Mouse (Mus musculus) gastrocnemius, adult 8-10 months (tissue): ENCODE measurements around the gene Gsdma. TPM values are rescaled to one million over a fixed set of nuclear protein-coding genes. Genes with fewer than 3 reads are reported as not detected.
"Not testable (repeated sequence)": the region's sequence is repeated elsewhere in the genome, so short reads cannot be mapped to it uniquely, and the experiment has no call there.

Experiments
- DNase-seq, 2 experiments: peaks; one replicate each; pipeline ENCODE4 v3.0.0; 2022; ENCODE audit warnings: low spot score in 2 of 2
- total RNA-seq, 4 experiments: library from RNA; stranded (reverse); gene quantifications; 2 replicates each; pipeline ENCODE4 v1.2.4; 2022

Gsdma gene
- total RNA-seq, 4 experiments from 2014 or later: 0.24 to 1.4 (median 0.85) TPM

DNA sequence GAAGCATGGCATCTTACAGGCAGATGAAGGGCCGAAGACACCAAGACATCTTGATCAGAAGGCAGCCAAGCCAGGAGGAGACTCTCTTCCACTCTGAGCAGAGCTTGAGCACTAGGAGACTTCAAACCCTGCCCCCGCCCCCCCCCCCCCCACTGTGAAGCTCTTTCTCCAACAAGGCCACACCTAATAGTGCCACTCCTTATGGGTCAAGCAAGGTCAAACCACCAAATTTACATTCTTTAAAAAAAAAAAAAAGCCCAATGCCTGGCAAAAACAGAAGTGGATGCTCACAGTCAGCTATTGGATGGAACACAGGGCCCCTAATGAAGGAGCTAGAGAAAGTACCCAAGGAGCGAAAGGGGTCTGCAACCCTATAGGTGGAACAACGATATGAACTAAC lies 16.4 kb downstream of the Gsdma start:
- not testable (repeated sequence) for DNase-seq

DNA sequence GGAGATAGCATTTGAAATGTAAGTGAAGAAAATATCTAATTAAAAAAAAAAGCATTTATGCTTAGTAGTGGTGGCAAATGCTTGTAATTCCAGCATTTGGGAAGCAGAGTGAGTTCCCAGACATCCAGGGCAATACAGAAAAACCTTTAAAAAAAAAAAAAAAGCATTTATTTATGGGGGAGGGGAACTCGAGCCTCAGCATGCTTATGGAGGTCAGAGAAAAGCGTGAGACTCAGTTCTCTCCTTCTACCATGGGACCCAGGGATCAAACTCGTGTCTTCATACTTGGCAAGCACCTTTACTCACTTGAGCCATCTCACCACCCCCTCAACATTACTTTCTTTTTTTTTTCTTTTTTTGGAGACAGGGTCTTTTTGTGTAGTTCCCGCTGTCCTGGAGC lies 17.0 kb downstream of the Gsdma start:
- DNase-seq: no peak

DNA sequence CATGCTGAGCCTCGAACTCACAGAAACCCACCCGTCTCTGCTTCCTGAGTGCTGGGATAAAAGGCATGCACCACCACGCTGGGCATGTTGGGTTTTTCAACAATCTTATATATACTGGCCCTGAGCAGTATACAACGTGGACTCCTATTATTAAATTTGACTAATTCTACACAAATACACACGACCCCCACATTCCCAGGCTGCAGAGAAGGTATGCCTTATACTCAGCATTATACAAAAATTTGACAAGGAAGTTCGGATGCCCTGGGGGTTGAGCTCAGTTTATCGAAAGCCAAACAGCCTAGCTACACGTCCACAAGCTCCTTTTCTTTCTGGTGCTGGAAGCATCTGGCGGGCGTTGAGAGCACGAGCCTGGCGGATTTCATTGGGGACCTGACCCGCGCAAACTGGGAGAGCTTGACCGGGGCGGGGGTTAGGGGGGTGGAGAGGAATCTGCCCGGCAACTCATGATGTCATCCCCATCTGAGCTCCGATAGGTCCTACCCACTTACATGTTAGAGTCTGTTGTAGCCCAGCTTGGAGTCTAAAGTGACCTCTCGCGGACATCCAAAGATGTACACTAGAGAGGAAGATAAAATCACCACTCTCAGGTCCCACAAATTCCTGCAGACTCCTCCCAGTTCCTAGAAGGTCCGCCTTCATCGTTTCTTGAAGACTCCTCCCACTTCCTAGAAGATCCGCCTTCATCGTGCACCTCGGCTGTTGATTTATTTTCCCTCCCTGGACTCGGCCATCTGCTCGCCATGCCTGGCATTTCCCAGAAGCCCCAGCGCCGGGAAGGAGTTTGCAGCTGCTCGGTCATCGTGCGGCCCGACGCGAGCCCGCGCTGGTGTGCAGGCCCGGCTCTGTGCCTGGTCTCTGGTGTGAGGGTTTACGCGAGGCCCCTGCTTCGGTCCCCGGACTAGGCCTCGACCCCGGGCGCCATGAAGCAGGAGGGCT lies 17.9 kb downstream of the Gsdma start, which contains the start of gene Psmd3:
Gene Psmd3, plus strand, starts transcription at position 769 of the 960 bp plus-strand sequence.
- peak; percentile 94 for DNase-seq

DNA sequence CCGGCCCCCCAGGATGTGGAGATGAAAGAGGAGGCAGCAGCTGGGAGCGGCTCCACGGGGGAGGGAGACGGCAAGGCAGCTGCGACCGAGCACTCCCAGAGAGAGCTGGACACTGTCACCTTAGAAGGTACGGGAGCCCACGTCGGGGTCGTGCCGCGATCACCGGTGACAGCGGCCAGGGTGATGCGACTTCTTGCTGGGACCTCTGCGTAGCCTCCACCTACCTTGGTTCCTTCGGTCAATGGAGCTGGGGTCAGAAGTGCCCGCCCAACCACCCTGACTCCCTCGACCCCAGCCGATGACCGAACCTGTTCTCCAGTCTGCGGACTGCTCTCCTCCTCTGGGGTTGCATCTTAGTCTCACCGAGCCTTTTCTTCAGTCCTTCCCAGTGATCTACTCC lies 18.7 kb downstream of the Gsdma start:
- no peak for DNase-seq

DNA sequence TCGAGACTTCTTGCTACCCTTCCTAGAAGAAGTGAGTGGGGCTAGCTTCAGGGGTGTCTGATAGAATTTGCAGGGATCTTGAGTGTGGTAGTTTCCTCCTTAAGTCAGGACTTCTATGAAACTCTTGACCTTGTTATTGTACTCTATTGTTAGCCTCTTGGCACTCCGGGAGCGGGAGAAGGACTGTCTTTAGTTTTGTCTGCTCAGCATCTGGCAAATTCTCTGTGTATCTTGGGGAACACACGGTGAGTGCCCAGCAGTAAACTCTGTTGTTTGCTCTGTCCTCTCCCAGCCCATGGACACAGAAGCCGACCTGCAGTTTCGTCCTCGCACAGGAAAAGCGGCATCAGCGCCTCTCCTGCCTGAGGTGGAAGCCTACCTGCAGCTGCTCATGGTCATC lies 21.5 kb downstream of the Gsdma start:
- DNase-seq: no peak

DNA sequence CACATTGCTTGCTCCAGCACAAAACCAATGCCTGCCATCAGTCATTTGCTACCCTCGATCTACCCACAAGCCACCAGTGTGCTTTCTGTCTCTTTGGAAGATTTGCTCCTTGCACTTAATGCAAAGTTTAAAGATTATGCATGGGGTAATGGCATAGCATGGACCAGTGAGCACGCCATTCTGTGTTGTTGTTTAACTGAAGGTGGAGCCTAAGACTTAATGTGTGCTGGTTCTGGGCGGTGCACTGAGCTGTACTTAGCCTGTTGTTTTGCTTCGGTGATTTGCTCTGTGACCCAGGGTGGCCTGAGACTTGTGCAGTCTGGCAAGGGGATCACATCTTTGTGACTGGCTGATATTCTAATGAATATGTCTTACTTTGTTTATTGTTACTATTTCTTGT lies 22.8 kb downstream of the Gsdma start:
- no peak for DNase-seq

DNA sequence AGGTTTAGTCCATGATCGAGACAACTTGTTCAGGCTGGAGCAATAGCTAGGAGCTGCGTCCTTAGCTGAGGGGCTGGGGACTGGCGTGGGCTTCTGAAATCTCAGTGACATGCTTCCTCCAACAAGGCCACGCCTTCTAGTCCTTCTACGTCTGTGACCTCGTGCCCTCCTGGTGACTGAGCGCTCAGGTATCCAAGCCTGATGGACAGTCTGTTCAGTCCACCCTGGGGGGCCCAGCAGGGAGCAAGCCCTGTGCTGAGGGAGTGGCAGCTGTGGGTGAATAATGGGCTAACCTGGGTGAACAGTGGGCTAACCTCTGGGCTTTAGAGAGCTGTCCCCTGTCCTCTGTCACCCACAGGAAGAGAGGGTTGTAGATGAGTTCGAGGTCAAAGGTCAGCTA lies 23.9 kb downstream of the Gsdma start:
- DNase-seq: no peak

DNA sequence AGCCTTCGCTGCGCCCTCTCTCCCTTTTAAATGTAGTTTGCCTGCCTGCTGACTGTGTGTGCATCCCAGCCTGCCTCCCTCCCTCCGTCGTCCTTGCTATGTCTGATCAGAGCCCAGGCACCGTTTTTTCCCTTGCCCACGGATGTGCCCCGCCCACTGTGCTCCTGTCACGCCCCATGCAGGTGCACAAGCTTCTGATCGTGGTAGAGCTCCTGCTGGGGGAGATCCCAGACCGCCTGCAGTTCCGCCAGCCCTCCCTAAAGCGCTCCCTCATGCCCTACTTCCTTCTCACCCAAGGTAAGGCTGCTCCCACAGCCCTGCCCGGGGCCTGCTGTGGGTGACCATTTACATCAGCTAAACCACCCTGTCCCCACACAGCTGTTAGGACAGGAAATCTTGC lies 29.1 kb downstream of the Gsdma start:
- no peak for DNase-seq

DNA sequence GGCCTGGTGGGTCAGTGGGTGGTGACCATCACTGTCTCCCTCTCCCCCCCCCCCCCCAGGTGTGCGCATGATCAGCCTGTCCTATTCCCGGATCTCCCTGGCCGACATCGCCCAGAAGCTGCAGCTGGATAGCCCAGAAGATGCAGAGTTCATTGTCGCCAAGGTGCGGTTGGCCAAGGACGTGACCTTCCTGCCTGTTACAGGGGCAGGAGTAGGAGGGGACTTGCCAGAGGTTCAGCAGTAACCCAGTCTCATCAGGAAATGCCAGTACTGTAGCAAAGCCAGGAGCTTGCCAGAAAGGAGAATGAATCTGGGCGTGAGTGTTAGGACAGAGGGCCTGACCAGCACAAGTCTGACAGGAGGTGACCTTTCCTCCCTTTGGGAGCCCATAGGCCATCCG lies 29.6 kb downstream of the Gsdma start:
- no peak for DNase-seq

DNA sequence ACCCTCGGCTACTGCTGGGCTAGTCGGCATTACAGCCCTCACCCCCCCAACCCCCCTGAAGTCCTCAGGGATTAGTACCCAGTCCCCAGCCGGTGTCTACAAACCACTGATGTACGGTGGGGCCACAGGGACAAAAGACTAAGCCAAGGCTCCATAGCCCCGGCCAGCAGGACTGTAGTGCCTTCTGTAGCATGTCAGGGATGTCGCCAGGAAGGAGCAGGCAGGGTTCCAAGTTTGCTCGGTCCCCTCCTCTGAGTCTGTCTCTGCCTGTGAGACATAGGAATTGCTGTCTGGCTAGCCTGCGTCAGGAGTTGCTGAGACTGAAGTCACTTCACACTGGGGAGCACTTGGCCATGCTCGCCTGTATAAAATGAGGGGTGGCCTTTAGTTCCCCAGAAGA lies 30.1 kb downstream of the Gsdma start:
- DNase-seq: no peak

DNA sequence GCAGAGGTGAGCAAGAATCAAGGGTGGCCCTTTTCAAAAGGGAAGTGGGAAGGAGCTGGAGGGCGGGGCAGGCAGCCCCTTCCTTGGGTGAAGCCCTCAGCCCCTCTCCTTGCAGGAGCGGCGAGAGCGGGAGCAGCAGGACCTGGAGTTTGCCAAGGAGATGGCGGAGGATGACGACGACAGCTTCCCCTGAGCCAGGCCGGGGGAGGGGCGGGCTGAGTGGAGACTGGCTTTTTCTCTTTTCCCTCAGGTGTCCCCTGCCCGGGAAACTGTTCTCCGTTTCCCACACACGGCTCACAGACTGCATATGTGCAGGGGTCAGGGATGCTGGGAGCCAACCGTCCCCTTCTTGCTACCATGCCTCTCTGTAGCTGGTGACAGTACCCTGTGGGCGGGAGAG lies 31.3 kb downstream of the Gsdma start:
- no peak for DNase-seq

DNA sequence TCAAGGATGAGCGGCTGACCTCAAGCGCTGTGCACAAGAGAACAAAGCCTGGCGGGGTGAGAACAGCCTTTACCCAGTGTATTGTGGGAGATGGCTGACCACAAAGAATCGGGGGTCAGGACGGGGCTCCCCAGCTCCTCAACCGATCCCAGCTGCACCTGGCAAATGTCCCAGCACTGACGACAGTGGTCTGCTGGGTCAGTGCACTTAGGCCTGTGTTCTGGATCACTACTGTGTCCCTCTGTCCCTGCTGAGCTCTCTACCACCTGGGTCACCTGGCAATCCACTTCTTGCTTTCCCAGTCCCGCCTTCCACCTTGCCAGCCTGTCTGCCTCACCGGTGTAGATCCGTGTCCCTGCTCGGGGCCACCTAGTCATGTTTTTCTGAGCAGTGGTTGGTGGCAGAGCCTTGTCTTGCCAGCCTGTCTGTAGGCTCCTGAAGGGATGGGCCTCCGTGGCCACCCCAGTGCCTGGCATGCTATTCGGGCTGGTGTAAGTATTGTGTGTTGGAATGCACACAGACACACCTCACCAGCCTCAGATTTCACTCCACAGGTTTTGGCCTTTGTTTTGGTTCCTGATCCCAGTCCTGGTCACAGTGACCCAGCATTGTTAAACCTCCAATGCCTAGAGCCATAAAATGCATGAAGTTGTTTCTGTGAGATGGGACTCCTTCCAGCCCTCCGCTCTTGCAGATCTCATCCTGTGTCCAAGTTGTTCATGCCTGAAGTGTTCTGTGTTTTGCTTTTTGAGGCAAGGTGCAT lies 32.5 kb downstream of the Gsdma start:
- DNase-seq: no peak

DNA sequence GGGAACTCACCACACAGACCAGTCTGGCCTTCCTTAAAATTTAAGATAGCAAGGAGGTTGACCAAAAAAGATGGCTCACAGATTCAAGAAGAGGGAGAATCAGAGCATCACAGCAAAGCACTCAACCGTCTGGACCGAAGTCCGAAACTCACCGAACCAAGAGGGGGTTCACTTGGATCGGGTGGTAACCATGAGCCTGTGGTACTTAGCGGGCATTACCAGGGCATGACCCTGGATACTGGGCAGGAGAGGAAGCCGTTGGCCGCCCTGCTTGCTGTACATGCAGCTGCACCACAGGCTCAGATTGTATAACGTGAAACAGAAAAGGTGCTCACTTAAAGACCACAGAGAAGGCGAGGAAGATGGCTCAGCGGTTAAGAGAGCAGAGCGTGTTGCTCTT lies 33.1 kb downstream of the Gsdma start:
- DNase-seq: no peak

DNA sequence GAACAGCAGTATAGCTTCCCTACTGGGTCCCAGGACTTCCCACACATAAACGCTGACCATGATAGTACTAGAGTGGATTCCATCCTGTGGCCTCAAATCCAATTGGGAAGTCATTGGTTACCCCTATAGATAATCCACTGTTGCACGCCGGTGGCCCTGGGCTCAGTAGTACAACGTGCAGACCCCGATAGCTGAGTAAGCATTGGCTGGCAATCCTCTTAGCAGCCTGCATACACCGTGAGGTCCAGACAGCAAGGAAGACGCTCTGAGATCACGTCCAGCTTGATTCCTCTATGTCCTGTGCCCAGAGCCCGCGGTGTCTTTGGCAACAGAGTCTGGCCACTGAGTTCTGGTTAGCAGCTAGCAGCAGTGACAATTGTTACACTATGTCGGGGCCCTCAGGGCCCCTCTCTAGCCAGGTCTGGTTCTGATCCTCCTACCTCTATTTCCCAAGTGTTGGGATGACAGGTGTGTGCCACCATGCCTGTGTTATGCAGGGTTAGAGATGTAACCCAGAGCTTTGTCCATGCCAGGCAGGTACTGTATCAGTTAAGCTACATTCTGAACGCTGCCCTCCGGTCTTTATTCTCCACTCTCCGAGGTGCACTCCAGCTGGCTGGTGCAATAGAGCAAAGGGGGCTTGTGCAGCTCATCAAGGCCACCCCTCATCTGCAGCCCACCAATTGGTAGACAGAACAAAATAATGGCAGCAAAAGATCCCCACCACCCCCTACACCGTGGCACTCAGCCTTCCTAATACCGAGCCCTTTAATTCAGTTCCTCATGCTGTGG lies 34.9 kb downstream of the Gsdma start:
- no peak for DNase-seq

DNA sequence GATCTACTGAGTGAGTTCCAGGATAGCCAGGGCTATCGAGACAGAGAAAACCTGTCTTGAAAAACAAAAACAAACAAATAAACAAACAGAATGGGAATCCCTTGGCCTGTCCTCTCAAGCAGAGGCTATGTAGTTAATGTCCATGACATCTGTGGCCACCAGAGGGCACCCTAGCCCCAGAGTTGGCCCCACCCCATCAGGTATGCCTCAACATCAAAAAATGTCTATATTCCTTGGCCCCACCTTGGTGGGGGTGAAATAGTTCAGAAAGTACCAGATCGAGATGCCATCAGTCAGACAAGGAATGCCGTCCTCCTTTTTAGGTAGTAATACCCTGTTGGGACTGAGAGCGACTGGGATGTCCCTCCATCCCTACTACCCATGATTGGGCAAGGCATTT lies 35.8 kb downstream of the Gsdma start:
- peak; percentile 51 to 59 for DNase-seq

DNA sequence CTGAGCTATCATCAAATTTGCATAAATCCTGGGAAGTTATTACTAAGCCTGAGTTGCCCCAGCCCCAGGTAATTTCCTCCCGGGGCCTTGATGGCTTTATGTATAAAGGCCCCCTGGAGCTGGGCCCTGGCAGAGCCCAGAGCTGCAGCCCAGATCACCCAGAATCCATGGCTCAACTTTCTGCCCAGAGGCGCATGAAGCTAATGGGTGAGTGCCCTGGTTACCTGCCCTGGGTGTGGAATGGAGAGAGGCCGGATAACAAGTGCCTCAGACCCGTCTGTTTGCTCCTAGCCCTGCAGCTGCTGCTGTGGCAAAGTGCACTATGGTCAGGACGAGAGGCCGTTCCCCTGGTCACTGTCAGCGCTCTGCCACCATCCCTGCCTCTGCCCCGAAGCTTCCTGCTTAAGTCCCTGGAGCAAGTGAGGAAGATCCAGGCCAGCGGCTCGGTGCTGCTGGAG lies 37.1 kb downstream of the Gsdma start, which contains the start of gene Csf3:
Gene Csf3, plus strand, starts transcription at position 51 of the 458 bp plus-strand sequence.
- DNase-seq: no peak

DNA sequence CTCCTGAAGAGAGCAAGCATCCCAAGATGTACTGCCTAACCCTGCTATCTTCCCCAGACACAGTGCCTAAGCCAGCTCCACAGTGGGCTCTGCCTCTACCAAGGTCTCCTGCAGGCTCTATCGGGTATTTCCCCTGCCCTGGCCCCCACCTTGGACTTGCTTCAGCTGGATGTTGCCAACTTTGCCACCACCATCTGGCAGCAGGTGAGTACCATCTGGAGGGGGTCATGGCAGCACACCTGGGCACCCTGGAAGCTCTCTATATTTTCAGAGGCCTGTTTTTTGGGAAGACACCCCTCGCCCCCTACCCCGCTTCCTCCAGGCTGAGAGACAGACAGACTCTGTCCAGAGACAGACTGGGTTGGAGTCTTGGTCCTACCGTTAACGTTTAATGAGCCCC lies 38.2 kb downstream of the Gsdma start:
- no peak for DNase-seq

DNA sequence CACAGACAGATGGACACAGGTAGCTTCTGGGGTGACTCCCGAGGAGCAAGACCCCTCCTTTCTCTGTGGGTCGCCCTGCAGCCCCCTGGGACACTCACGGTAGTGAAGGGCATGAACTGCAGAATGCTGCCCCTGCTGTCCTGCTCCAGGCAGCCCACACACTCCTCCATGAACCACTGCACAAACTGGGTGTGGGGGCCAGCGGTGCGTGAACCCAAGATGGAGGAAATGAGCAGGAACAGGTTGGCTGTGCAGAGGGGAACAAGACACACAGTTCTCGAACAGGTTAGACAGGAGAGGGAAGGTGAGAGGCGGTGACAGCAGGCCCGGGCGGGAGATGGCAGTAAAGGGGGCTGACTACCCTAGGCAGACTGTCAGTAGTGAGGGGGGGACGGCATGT lies 40.9 kb downstream of the Gsdma start:
- no peak for DNase-seq

DNA sequence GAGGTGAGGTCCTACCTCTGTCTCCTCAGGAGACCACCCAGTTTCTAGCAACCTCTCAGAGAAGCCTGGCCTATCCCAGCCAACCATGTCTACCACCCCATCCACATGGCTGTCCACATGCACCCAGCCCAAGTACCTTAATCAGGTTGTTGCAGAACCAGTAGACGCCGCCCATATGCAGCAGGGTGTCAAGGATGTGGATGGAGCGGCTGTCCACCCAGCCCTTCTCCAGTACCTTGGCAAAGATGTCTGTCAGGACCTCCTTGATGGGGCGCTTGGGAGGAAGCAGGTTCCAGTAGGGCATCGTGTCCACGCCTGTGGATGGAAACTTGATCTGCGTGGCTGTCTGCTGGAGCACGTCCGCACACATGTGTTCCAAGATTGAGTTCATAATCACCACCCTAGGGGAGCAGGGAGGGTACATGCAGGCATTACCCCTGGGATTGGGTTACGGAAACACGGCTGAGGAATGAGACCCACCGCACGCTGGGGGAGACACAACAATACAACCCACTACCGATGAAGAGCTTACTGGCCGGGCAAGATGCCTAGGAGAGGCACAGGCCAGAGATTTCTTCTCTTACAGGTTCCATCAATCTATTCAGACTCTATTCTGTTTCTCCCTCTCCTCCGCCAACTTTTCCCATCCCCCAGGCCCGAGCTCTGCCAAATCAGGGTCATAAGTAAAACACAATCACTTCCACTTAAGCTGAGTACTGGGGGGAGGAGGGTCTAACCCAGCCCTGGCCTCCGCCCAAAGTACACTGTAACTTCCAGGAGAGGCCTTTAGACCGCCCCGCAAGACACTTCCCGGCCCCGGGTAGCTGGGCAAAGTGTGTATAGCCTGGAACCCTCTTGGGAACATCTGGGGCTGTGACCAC lies 43.5 kb downstream of the Gsdma start:
- DNase-seq: no peak

DNA sequence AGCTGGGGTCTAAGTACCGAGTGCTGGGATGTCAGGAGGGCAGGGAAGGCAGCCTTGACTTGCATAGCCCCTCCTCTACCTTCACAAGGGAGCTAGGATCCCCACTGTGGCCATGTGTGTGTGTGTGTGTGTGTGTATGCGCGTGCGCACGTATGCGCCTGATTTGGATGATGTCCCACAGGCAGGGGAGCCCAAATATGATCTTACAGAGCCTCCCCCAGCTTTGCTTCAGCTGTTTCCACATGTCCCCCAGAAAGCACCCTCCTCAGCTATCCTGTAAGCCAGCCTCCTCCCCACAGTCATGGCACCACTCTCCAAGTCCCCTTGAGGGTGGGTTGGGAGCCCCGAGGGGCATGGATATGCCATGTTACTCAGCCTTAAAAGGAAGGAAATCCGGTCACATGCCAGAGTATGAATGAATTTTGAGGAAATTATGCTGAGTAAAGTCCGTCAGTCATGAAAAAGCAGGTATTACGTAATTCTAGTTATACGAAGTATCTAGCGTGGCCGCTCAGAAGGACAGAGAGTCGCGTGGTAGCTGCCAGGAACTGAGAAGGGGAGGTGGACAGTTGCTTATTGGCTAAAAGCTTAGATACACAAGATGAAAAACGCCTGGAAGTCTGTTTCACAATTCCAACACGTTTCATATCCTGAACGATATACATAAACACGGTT lies 44.3 kb downstream of the Gsdma start:
- DNase-seq: no peak
